Mouse (Mus musculus): ENCODE measurements at regions not wholly inside any gene's neighbourhood (a gene's known extent, or its start where the extent isn't known, plus 50 kb on each side); places are given as distances from the start of the nearest gene placed in this dataset.

- no peak for DNase-seq (ENCODE audit: low spot score)
Observed at GRCm38 (mm10) chr5:26338191-26338590, 80.7 kb downstream of the Gm7361 start.

GRCm38 (mm10) chr5:26339266-26339665, 81.8 kb downstream of the Gm7361 start:
- DNase-seq (ENCODE audit: low spot score): no peak

GRCm38 (mm10) chr5:26355156-26355555, 97.7 kb downstream of the Gm7361 start:
- DNase-seq (ENCODE audit: low spot score): no peak

DNA sequence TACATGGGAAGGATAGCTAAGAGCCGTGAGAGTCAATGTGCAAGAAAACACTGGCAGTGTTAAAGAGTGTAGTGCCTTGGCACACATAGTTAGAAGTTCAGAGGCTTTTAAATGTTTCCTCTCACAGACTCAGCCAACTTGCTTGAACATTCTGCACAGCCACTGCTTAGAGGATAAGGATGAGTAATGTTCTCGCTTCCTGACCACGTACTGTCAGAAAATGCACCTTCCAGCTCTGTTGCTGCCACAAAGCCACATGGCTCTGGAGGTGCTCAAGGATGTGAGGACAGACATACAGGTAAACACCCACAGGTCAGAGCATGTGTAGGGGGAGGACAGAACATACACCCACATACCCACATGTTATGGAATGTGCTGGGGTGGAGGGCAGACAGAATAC, 101.6 kb downstream of the Gm7361 start:
- DNase-seq (ENCODE audit: low spot score): no peak

GRCm38 (mm10) chr5:26374175-26374984, 116.9 kb downstream of the Gm7361 start:
- DNase-seq (ENCODE audit: low spot score): no peak

- DNase-seq (ENCODE audit: low spot score): no peak
Observed at GRCm38 (mm10) chr5:26407088-26407672, 149.7 kb downstream of the Gm7361 start.

DNA sequence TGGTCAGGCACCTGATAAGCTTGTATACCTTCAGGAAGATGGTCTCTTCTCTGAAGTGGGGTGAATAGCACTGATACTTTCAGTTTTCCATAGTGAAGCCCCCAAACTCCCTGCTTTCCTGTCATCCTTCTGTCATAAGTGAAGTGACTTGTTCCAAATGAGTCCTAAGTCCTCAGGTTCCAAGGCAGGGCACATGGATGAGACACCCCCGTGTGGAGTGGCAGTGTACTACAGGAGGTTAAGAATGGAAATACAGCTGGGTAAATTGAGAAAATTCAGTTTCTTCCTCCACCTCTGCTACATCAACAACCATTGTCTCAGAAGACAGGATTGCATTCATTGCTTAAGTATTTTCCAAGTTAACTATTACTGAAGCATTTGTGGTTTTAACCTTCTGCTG, 155.7 kb downstream of the Gm7361 start:
- no peak for DNase-seq (ENCODE audit: low spot score)

- no peak for DNase-seq (ENCODE audit: low spot score)
Observed at GRCm38 (mm10) chr5:26444331-26445200, 187.1 kb downstream of the Gm7361 start.

GRCm38 (mm10) chr5:26451306-26451705, 193.8 kb downstream of the Gm7361 start:
- no peak for DNase-seq (ENCODE audit: low spot score)

GRCm38 (mm10) chr5:26457627-26458026, 200.1 kb downstream of the Gm7361 start:
- no peak for DNase-seq (ENCODE audit: low spot score)

GRCm38 (mm10) chr5:26466666-26467065, 209.2 kb downstream of the Gm7361 start:
- no peak for DNase-seq (ENCODE audit: low spot score)

GRCm38 (mm10) chr5:26485726-26486125, 228.2 kb downstream of the Gm7361 start:
- DNase-seq (ENCODE audit: low spot score): no peak

GRCm38 (mm10) chr5:26494003-26494402, 236.5 kb downstream of the Gm7361 start:
- no peak for DNase-seq (ENCODE audit: low spot score)

DNA sequence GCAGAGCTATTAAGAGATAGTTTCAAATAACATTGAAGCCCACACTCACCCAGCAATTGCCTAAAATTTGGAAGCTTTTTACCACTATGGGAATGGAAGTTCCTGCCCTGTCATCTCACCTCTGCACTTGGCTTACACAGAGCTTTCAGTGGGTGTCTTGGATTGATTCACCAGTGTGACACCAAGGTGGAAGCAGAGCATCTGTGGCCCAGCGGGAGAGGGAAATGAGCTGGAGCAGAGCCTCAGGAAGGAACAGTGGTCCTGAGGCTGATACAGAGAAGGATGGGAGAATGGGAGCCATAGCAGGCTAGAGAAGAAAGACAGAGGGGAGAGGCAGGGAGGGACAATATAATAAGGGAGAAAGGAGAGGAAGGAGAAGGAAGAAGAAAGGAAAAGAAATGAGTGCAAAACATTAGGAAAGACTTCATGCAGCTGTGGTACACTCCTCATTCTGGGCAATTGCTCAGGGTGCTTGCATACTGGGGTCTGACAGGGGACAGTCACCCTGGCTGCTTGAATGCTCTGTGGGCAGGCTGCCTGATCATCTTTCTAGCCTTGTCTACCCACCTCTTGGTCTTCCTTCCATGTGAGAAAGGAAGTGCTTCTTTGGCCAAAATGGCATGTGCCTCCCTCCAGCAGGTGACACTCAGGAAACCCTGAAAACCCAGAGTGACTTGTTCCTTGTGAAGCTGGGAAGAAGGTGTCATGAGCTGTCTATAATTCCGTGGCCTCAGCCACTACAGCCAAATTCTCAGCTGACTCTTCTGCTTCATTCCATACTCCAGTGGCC, 240.3 kb downstream of the Gm7361 start:
- DNase-seq (ENCODE audit: low spot score): no peak

DNA sequence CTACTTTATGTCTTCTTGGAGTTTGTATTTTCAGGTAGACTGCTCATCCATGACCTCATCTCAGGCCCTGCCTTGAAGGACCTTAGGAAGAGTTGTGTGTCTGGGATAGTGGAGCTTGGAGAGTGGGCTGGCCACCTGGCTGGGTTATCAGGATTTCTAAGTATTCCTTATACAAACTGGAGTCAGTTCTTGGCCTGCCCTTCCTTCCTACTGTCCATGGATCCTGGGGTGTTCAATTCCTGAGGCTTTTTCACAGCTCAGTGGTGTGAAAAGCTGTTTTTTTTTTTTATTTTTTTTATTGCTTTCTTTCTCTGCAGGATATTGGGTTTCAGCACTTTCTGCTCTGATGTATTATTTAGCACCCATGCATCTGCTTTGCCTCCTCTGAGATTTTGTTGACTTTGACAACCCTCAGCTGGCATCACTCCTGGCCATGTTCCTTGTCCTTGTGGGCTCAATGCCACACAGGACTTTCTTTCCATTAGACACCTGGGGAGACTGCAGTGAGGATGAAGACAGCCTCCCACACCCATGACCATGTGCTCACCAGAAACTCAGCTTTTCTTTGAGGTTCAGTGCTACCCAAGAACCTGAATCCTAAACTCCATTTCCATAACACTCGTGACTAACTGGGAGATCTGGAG, 252.2 kb downstream of the Gm7361 start:
- no peak for DNase-seq (ENCODE audit: low spot score)

GRCm38 (mm10) chr5:26513039-26513955, 255.8 kb downstream of the Gm7361 start:
- no peak for DNase-seq (ENCODE audit: low spot score)

- DNase-seq (ENCODE audit: low spot score): peak; percentile 49
Observed at GRCm38 (mm10) chr5:26535556-26535955, 278.1 kb downstream of the Gm7361 start.

DNA sequence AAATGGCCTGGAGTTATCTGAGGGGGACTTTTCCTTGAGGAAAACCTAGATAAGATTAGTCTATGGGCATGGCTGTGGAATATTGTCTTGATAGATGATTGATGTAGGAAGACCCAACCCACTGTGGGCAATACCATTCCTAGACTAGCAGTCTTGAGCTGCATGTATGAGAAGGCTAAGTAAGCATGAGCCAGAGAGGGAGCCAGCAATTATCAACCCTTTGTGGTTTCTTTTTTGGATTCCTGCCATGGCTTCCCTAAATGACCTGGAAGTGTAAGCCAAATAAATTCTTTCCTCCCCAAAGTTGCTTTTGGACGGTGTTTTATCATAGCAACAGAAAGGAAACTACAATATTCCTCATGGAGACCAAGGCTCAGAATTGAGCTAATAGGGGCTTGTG, 253.7 kb upstream of the Dpp6 start:
- DNase-seq (ENCODE audit: low spot score): no peak

- no peak for DNase-seq (ENCODE audit: low spot score)
Observed at GRCm38 (mm10) chr5:26564056-26564455, 252.9 kb upstream of the Dpp6 start.

- no peak for DNase-seq (ENCODE audit: low spot score)
Observed at GRCm38 (mm10) chr5:26572691-26573191, 244.3 kb upstream of the Dpp6 start.

Measured in ovary, postnatal 14 days (tissue).